Mouse (Mus musculus): Measurements from ENCODE around the gene Erich3. TPM values are rescaled to one million over a fixed set of nuclear protein-coding genes. Genes with fewer than 3 reads are reported as not detected.

Gene Erich3
- polyA plus RNA-seq, 1 experiment, result 0.02 TPM

DNA sequence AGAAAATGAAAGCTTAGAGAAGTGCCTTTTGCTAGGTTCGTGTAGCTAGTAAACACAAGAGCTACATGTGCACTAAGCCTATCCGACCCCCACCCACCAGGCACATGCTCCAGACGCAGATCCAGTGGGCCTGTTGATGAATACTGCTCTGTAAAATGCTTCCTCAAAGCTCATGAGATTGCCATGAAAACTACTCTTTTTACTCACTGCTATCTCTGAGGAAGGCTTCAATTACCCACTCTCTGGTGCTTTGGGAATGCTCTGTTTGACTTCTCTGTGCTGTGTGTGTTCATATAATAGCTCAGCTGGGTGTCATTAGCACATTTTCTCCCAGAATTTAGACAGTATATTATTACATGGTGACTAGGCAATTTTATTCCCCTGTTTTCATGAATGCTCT, 94.4 kb downstream of the Erich3 start:
- H3K27ac ChIP-seq (ENCODE audit: insufficient read depth, low read length), result no peak overlapping the region
- no peaks in the 10 kb centered on the region for H3K36me3 ChIP-seq (ENCODE audit: control insufficient read depth, insufficient read depth, low read length)
- TF ChIP-seq CTCF (IDR thresholded peaks at IDR 0.05; ENCODE audit: extremely low read depth, insufficient read depth, insufficient read length, insufficient replicate concordance), result no peak
- TF ChIP-seq POLR2A (IDR thresholded peaks at IDR 0.05; ENCODE audit: low read depth, low read length), result no peak
- no peak overlapping the region for H3K4me3 ChIP-seq (ENCODE audit: extremely low read depth, insufficient read depth, insufficient read length)
- DNase-seq (ENCODE audit: low read depth in 1 of 2, low spot score in 2 of 2), result no peak
- no peaks in the 10 kb centered on the region for H3K4me1 ChIP-seq (ENCODE audit: control insufficient read depth, insufficient read depth, insufficient read length)
- WGBS, result 88% methylated on average over 3 of the region's 3 CpGs
- no peaks in the 10 kb centered on the region for H3K27me3 ChIP-seq (ENCODE audit: control insufficient read depth, insufficient read depth, low read length)

DNA sequence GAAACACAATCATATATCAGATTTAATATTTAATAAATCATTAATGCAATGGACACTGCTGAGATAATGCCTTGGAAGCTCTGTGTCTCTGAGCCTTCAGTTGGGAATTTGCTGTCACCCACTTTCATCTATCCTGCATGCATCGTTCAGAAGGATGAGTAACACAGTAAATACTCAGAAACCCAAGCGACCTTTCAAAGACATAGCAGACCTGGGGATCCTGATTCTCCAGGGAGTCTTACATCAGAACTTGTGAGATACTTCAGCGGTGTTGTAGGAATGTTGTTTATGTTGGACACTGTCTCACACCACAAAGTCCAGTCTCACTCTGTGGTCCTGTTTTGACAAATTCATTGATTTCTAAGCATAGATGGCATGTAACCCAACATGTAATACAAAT, 97.4 kb downstream of the Erich3 start:
- H3K27ac ChIP-seq (ENCODE audit: insufficient read depth, low read length), result no peak overlapping the region

DNA sequence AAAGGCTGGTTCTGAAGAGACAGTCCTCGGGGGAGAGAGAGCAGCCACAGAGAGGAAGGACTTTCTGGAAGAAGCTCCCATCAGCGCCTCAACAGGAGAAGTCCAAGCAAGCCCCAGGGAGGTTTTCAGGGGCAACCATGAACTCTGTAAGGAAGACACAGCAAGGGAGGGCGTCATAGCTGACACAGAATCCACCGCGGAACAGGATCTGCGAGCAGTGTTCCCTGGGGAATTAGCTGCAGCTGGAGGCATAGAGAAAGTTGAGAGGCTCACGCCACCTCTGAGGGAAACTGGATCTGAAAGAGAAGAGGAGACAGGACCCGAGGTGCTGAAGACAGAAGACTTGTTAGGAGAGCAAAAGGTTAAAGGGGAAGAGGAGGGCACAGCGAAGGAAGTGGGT, 99.7 kb downstream of the Erich3 start:
- 71% methylated on average over 9 of the region's 9 CpGs for WGBS
- Histone ChIP-seq H3K27ac (ENCODE audit: insufficient read depth, low read length) (no peak overlapping the region), H3K27me3 (ENCODE audit: control insufficient read depth, insufficient read depth, low read length) (no peaks in the 10 kb centered on the region), H3K36me3 (ENCODE audit: control insufficient read depth, insufficient read depth, low read length) (no peaks in the 10 kb centered on the region), H3K4me1 (ENCODE audit: control insufficient read depth, insufficient read depth, insufficient read length) (no peaks in the 10 kb centered on the region), H3K4me3 (ENCODE audit: extremely low read depth, insufficient read depth, insufficient read length) (no peak overlapping the region)
- no peak for DNase-seq (ENCODE audit: low read depth in 1 of 2, low spot score in 2 of 2)
- no peak for TF ChIP-seq CTCF (IDR thresholded peaks at IDR 0.05; ENCODE audit: extremely low read depth, insufficient read depth, insufficient read length, insufficient replicate concordance)
- no peak for TF ChIP-seq POLR2A (IDR thresholded peaks at IDR 0.05; ENCODE audit: low read depth, low read length)

More for the DNA sequence above, 97.4 kb downstream of the Erich3 start:
- TF ChIP-seq CTCF (IDR thresholded peaks at IDR 0.05; ENCODE audit: extremely low read depth, insufficient read depth, insufficient read length, insufficient replicate concordance) (no peak), POLR2A (IDR thresholded peaks at IDR 0.05; ENCODE audit: low read depth, low read length) (no peak)
- H3K36me3 ChIP-seq (ENCODE audit: control insufficient read depth, insufficient read depth, low read length), result no peaks in the 10 kb centered on the region
- 88% methylated on average over 3 of the region's 3 CpGs for WGBS
- no peaks in the 10 kb centered on the region for H3K27me3 ChIP-seq (ENCODE audit: control insufficient read depth, insufficient read depth, low read length)
- H3K4me3 ChIP-seq (ENCODE audit: extremely low read depth, insufficient read depth, insufficient read length), result no peak overlapping the region
- H3K4me1 ChIP-seq (ENCODE audit: control insufficient read depth, insufficient read depth, insufficient read length), result no peaks in the 10 kb centered on the region
- no peak for DNase-seq (ENCODE audit: low read depth in 1 of 2, low spot score in 2 of 2)

DNA sequence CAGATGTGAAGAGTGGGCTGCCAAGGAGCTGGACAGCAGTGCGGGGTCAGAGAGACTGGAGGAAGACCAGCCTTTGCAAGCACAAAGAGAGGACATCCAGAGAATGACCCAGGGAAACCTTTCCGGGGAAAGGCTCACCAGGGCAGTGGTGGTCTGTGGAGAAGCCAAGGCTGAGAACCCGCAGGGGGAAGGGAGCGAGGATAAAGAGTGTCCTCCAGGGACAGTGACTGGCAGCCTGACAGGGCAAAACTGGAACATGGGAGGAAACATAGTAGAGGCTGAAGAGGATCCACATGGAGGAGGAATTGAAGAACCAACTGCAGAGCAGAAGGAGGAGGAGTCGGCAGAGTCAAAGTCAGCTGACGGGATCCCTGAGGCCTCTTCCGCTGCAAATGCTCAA, 100.5 kb downstream of the Erich3 start:
- Histone ChIP-seq H3K36me3 (ENCODE audit: control insufficient read depth, insufficient read depth, low read length) (no peaks in the 10 kb centered on the region), H3K27me3 (ENCODE audit: control insufficient read depth, insufficient read depth, low read length) (no peaks in the 10 kb centered on the region), H3K4me1 (ENCODE audit: control insufficient read depth, insufficient read depth, insufficient read length) (no peaks in the 10 kb centered on the region), H3K4me3 (ENCODE audit: extremely low read depth, insufficient read depth, insufficient read length) (no peak overlapping the region), H3K27ac (ENCODE audit: insufficient read depth, low read length) (no peak overlapping the region)
- no peak for DNase-seq (ENCODE audit: low read depth in 1 of 2, low spot score in 2 of 2)
- 83% methylated on average over 7 of the region's 7 CpGs for WGBS
- TF ChIP-seq CTCF (IDR thresholded peaks at IDR 0.05; ENCODE audit: extremely low read depth, insufficient read depth, insufficient read length, insufficient replicate concordance), result no peak
- TF ChIP-seq POLR2A (IDR thresholded peaks at IDR 0.05; ENCODE audit: low read depth, low read length), result no peak

DNA sequence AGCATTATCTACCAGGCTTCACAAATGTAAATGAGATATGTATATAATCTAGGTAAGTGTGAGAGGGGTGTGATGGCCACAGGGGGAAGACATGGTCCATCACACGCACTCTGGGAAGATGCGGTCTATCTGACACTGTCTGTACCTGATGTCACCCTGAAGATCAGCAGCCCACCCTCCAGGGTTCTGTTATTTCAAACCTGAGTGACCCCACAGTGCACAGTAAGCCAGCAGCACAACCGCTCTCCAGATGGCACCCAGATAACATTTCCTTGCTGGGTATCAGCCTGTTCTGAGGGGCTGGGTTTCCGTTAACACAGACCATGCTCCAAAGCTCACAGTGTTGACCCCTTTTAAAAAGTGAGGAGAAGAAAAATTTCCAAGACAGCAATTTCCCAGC, 102.7 kb downstream of the Erich3 start:
- no peak overlapping the region for H3K27ac ChIP-seq (ENCODE audit: insufficient read depth, low read length)
- H3K36me3 ChIP-seq (ENCODE audit: control insufficient read depth, insufficient read depth, low read length), result no peaks in the 10 kb centered on the region
- no peak for DNase-seq (ENCODE audit: low read depth in 1 of 2, low spot score in 2 of 2)
- no peak for TF ChIP-seq CTCF (IDR thresholded peaks at IDR 0.05; ENCODE audit: extremely low read depth, insufficient read depth, insufficient read length, insufficient replicate concordance)
- TF ChIP-seq POLR2A (IDR thresholded peaks at IDR 0.05; ENCODE audit: low read depth, low read length), result no peak
- no peak overlapping the region for H3K4me3 ChIP-seq (ENCODE audit: extremely low read depth, insufficient read depth, insufficient read length)
- no peaks in the 10 kb centered on the region for H3K27me3 ChIP-seq (ENCODE audit: control insufficient read depth, insufficient read depth, low read length)
- no peaks in the 10 kb centered on the region for H3K4me1 ChIP-seq (ENCODE audit: control insufficient read depth, insufficient read depth, insufficient read length)
- 88% methylated on average over 4 of the region's 4 CpGs for WGBS

DNA sequence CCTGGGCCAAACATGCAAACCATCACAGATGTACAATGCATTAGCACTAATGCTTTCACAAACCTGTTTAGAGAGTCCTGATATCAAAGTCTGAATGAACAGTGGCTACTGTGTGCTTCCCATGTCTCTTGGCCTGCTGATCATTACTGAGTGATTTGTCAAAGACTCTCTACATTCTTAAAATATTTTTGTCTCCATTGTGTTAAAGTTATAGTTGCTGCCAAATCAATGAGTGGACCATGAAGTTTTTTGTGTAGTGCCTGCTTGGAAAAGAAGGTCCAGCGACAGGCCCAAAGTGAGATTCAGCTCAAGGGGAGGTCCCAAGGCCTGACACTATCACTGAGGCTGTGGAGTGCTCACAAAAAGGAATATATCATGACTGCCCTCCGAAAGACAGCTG, 108.0 kb downstream of the Erich3 start:
- Histone ChIP-seq H3K27ac (ENCODE audit: insufficient read depth, low read length) (no peak overlapping the region), H3K36me3 (ENCODE audit: control insufficient read depth, insufficient read depth, low read length) (no peaks in the 10 kb centered on the region), H3K27me3 (ENCODE audit: control insufficient read depth, insufficient read depth, low read length) (no peaks in the 10 kb centered on the region), H3K4me3 (ENCODE audit: extremely low read depth, insufficient read depth, insufficient read length) (no peak overlapping the region), H3K4me1 (ENCODE audit: control insufficient read depth, insufficient read depth, insufficient read length) (no peaks in the 10 kb centered on the region)
- TF ChIP-seq POLR2A (IDR thresholded peaks at IDR 0.05; ENCODE audit: low read depth, low read length), result no peak
- no peak for TF ChIP-seq CTCF (IDR thresholded peaks at IDR 0.05; ENCODE audit: extremely low read depth, insufficient read depth, insufficient read length, insufficient replicate concordance)
- DNase-seq (ENCODE audit: low read depth in 1 of 2, low spot score in 2 of 2), result no peak
- WGBS, result 79% methylated on average over 2 of the region's 2 CpGs

DNA sequence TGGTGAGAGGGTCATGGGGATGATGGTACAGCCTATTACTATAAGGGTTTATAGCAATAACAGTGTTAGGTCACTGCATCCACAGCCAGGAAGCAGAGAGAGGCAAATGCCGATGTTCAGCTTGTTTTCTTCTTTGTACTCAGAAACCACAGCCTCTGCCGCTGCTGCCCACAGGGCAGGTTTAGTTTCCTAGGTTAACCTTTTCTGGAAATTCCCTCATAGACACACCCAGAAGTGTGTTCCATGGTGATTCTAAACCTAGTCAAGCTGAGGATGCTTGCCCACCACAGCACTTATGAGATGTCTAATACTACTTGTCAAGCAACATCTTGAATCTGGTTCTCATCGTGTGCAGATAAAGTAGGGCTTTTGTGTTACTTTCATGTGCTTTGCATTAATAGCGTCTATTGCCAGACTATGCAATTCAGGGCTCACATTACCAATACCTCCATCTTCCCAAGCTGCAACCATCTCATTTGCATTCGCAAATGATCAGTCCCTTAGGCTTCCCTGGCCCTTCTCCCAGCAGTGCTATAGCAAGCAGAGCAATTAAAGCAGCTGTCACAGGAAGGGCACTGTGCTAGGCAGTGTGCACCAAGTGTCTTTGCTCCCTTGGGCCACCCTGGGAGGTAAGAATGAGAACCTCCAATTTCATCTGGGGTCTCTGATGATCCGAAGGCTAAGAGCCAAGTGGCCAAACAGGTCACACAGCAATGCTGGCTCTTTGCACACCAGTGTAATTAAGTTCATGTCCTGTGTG, 115.4 kb downstream of the Erich3 start:
- H3K4me3 ChIP-seq (ENCODE audit: extremely low read depth, insufficient read depth, insufficient read length), result no peak overlapping the region
- WGBS, result 57% methylated on average over 6 of the region's 6 CpGs
- DNase-seq (ENCODE audit: low read depth in 1 of 2, low spot score in 2 of 2), result no peak
- H3K4me1 ChIP-seq (ENCODE audit: control insufficient read depth, insufficient read depth, insufficient read length), result no peaks in the 10 kb centered on the region
- H3K27me3 ChIP-seq (ENCODE audit: control insufficient read depth, insufficient read depth, low read length), result no peaks in the 10 kb centered on the region
- H3K36me3 ChIP-seq (ENCODE audit: control insufficient read depth, insufficient read depth, low read length), result no peaks in the 10 kb centered on the region
- no peak overlapping the region for H3K27ac ChIP-seq (ENCODE audit: insufficient read depth, low read length)
- TF ChIP-seq POLR2A (IDR thresholded peaks at IDR 0.05; ENCODE audit: low read depth, low read length) (no peak), CTCF (IDR thresholded peaks at IDR 0.05; ENCODE audit: extremely low read depth, insufficient read depth, insufficient read length, insufficient replicate concordance) (no peak)
